Mouse (Mus musculus) thymus, postnatal 10 days (tissue): ENCODE data around the gene CK137956.

Experiments used
- DNase-seq, 2 experiments: peaks; one replicate each; pipeline ENCODE4 v3.0.0; 2021; ENCODE audit warnings: low spot score in 2 of 2

Gene CK137956

DNA sequence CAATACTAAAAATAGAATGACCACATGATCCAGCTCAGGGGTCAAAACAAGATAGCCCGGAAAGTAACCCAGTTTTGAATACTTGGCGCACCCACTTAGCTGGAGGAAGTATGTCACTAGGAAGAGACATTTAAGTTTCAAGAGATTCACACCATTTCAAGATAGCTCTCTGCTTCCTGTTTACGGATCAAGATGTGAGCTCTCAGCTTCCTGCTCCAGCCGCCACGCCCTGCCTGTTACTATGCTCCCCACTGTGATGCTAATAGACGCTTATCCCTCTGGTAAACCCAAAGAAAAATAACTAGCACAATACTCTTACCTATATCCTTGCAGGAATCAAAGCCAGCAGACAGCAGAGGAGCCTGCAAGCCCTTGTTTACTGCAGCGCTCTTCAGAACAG, 57.2 kb downstream of the CK137956 start:
- DNase-seq, result no peak

- DNase-seq, result no peak
Measured at GRCm38 (mm10) chr4:127907151-127907550, 63.6 kb downstream of the CK137956 start.

DNA sequence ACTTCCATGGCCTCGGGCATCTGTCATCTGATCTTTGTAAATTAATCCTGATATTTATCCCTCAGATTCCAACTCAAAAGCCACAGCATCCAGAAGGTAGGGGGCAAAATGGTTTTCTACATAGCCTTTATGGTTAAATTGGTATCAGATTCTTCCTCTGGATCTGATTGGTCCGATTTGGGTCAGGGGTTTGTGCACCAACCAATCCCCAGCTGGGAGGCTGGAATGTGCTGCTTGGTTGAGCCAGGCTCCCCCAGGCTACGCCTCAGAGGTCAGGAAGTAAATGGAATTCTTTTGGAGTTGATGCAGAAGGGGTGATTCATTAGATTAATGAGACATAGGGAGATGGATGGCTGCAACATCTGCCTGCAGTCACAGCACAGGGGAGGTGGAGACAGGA, 66.8 kb downstream of the CK137956 start:
- DNase-seq, result no peak

DNA sequence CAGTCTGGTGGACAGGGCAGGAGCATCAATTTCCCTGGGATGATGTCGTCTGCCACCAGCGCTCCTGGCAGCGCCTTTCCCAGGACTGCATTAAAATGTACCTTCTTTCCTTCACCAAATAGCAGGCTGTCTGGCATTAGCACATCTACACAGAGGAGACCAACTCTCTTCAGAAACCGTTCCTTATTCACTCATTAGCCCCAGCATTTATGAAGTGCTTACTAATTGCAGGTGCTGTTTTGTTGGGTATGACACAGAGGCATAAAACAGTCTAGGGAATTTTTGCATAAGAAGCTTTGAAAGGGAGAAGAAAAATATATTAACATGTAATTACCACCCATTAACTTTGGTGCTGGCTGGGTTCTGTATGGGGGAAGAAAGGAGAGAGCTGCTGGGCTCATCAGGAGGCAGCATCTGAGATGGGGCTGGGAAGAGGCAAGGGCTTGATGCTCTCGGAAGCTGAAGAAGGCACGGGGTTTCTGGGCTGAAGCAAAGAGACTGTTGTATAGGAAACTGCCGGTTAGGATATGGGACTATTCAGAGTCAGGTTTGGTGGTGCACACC, 69.8 kb downstream of the CK137956 start:
- no peak for DNase-seq

GRCm38 (mm10) chr4:127889071-127889470, 81.7 kb downstream of the CK137956 start:
- DNase-seq, result no peak

GRCm38 (mm10) chr4:127878966-127879365, 91.8 kb downstream of the CK137956 start:
- DNase-seq, result no peak
